Mouse (Mus musculus): ENCODE results near the gene Slc35a3.

DNA sequence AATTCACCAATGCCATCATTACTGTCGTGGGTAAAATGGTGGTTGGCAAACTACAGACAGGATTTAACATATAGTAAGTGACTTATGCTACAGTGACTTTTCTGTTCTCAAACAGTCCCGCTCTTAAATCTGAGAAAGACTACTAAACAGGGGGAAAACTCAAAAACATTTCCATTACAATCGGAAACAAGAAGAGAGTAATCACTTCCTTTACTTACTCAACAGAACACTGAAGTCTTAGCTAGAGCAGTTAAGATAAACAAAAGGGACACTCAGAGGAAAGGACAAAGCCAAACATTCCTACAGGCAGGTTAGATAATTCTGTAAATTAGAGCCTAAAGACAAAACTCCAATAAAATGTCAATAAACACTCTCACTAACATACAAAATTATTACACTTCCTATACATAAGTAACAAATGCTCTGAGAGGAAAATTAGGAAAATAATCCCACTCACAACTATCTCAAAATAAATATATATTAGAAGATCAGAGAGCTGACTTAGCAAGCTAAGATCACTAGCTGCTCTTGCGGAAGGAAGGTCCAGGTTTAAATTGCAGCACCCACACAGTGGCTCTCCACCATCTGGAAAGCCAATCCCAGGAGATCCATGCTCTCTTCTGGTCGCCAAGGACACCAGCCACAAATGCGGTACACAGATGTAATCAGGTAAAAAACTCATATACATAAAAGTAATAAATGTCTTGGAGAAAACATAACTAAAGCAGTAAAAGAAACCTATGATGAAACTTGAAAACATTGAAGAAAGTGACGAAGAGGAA lies 56.3 kb downstream of the Slc35a3 start:
- no peak for TF ChIP-seq CTCF (IDR thresholded peaks at IDR 0.05; ENCODE audit: control insufficient read depth, insufficient read depth, low read length)
- TF ChIP-seq POLR2A (IDR thresholded peaks at IDR 0.05; ENCODE audit: borderline replicate concordance, control insufficient read depth, low read depth, low read length): no peak

Measured in bone marrow, adult 2 months (tissue).